Mouse (Mus musculus) embryonic facial prominence, embryonic 14.5 days (tissue): ENCODE results near the gene Neurl1a. TPM values are rescaled to one million over a fixed set of nuclear protein-coding genes. Genes with fewer than 3 reads are reported as not detected.

Experiments
- microRNA-seq: library from miRNA; unstranded; fragments of <30 nt; microRNA quantifications from one replicate; pipeline ENCODE4, GENCODE M21; 2016; ENCODE audit warnings: borderline number of aligned reads
- polyA plus RNA-seq: library from polyadenylated mRNA; unstranded; fragments of >200 nt; fragmentation: Nextera tagmentation; extraction: Ambion mirVana; gene quantifications from 2 replicates; pipeline ENCODE4 v1.2.1, GENCODE M21; 2014

Gene Neurl1a
- polyA plus RNA-seq, 1 experiment from 2014 or later, result 8.2 TPM

Small RNA genes within 50 kb of the gene (microRNA-seq; reads per million reads assigned to microRNA genes)
- 0.50 reads per million for gene Mir6995

Other genes with a start within 250 kb of the Neurl1a start
- 17.6 and 17.9 TPM in 2 replicates for gene Ina, start 164.1 kb upstream of the Neurl1a start, polyA plus RNA-seq
- 65.6 and 66.3 TPM in 2 replicates for gene Nt5c2, start 163.7 kb upstream of the Neurl1a start, polyA plus RNA-seq
- gene Pcgf6, start 127.9 kb upstream of the Neurl1a start, polyA plus RNA-seq, result 13.9 and 17.8 TPM in 2 replicates
- 6.6 and 7.7 TPM in 2 replicates for gene Taf5, start 111.1 kb upstream of the Neurl1a start, polyA plus RNA-seq
- gene Usmg5, start 88.2 kb upstream of the Neurl1a start, polyA plus RNA-seq, result 1,191 and 1,453 TPM in 2 replicates
- gene Pdcd11, start 88.1 kb upstream of the Neurl1a start, polyA plus RNA-seq, result 9.2 and 10.1 TPM in 2 replicates
- gene Calhm2, start 40.5 kb upstream of the Neurl1a start, polyA plus RNA-seq, result 4.3 and 4.9 TPM in 2 replicates
- gene Calhm1, start 34.6 kb upstream of the Neurl1a start, polyA plus RNA-seq, result not detected in 2 replicates
- gene Calhm3, start 21.1 kb upstream of the Neurl1a start, polyA plus RNA-seq, result not detected in 2 replicates